Mouse (Mus musculus) G1E-ER4 (cell line): ENCODE results near the gene Nbea. TPM values are rescaled to one million over a fixed set of nuclear protein-coding genes. Genes with fewer than 3 reads are reported as not detected.

Experiments used
- GATA1 ChIP-seq: IDR thresholded peaks from one replicate; pipeline ENCODE4 v1.8.0; 2012; ENCODE audit warnings: low read length, inconsistent platforms
- polyA plus RNA-seq: library from polyadenylated mRNA; stranded (reverse); fragments of >175 nt; gene quantifications from 2 replicates; pipeline ENCODE4 v1.2.3, GENCODE M21; 2012

The Nbea gene
- polyA plus RNA-seq, 1 experiment = not detected

DNA sequence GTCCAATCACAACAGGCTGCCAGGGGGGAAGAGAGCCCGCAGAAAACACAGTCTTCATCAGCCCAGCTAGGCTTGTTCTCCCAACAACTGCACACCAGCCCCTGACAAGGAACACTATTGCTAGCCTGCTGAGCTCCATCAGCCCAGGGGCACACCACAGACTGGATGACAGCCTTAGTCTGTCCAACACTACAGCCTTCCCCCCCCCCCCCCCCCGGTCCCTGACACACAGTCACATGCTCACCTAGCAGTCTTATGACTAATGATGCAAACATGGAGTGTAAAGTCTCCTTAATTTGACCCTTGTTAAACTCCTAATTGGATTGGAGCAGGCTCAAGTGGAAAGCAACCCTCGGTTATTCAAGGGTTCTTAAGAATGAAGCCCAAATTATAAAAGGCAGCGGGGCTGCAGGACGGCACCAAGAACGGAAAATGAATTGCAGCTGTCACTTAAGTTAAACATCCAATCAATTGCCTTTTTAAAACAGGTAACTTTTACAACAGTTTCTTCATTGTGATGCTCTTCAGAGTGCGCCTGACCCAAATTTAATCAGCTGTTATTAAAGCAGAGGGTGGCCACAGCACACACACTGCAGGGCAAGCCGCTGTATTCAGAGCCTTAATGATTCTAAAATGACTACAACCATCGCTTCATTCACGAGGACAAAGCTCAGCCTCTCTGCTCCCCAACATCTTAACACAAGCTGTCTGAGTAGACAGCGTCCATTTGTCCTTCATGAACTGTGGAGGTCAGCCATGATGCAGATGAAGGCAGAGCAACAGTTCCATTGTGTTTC, 427.5 kb downstream of the Nbea start:
- TF ChIP-seq GATA1 = no peak

DNA sequence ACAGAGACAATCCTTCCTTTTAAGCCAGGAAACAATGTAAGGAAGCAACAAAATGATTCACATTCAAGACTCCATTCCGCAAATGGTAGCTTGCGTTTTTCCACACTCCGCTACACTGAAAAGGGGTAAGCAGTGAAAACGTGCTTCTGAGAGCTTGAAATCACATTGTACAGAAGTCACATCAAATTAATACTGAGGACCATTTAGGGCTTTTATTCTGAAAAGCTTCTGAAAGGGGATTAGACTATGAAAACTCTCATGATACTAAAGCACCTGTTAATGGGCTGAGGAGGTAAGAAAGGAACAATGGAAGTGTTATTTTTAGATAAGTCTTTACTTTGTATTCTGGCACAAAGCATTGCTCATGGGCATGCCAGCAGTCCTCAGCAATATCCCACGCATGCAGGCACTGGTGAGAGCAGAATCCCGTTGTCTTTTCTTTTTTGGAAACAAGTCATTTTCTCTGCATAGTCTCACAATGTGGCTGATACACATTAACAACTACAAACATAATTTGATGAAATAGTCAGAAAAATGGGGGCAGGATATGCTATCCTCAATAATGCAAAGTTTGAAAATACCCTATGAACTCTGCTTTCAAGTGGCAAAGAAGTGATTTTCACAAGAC, 428.4 kb downstream of the Nbea start:
- no peak for TF ChIP-seq GATA1

- TF ChIP-seq GATA1 = no peak
Measured at GRCm38 (mm10) chr3:55753872-55754271, 429.6 kb downstream of the Nbea start.

GRCm38 (mm10) chr3:55752558-55752957, 430.9 kb downstream of the Nbea start:
- no peak for TF ChIP-seq GATA1

DNA sequence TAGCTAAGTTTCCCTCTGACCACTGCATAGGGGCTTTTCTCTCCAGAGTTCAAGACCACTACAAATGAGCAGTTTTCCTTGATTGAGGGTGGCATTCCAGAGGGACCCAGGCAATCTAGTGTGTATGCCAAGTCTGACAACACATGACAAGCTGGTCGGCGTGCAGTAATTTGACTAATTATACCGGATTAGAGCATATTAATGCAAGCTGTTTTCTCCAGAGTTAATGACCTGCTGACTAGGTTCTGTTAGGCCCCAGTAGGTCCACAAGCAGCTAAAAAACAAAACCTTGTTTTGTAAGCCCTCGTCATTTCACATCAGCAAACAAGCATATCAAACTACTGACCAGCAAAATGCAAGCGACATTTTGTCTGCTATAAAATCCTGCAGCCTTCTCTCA, 432.1 kb downstream of the Nbea start:
- TF ChIP-seq GATA1 = no peak

DNA sequence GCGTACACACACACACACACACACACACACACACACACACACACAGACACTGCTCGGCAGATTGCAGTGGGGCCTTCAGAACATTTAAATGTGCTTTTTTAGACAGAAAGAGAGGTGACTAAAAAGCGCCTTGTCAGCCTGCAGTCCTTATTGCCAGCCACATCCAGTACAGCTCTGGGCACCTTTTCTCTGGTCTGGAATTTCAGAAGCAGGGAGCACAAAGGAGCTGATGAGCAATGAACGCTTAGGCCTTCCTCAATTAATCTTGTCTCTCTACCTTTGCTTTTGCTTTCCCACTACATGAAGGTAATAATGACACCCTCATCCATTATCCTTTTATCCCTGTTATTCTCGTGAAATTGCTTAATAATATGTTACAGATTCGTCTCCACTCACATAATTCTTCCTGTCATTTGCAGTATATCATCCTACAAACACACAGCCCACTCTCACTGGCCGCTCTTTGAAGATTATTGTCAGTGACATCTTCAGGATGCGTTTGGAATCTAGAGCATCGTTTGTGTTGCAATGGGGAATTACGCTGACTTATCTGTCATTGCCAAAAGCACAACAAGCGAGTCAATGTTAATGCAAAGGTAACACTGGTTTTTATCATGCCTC, 432.9 kb downstream of the Nbea start:
- no peak for TF ChIP-seq GATA1

- no peak for TF ChIP-seq GATA1
Measured at GRCm38 (mm10) chr3:55743885-55744284, 439.6 kb downstream of the Nbea start.

DNA sequence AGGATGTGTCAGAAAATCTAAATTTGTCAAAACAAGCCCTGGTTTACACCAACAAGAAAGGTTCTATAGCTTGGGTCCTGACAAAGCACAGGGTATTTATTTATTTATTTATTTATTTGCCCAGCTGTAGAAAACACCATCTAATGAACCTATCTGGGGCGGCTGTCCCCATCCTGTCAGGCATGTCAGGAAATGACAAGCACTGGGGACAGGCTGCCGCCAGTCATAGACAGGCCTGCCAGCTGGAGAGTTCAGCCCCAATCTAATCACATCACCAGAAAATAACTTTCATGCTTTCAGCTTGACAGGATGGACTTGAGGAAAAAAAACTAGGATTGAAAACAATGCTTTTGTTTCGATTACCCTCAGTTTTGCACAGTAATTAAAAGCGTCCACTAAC, 440.8 kb downstream of the Nbea start:
- no peak for TF ChIP-seq GATA1

DNA sequence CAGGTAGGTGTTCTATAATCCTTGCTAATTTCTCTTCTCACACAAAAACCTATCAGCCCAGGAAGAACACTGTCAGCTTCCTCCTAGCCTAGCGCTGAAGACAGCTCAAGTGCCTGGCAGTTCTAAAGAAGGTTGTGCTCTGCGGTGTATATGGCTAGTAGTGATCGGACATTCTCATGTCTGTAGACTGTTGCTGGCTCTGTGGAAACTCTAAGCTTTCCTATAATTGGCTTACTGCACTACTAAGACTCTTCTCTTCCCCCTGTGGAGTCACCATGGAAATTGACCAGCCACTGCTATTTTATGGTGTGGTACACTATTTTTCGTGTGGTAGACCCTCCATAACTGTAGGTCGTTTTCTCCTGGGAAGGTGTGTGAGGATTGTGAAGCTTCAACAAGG, 441.3 kb downstream of the Nbea start:
- TF ChIP-seq GATA1 = no peak

- TF ChIP-seq GATA1 = no peak
Measured at GRCm38 (mm10) chr3:55741428-55741827, 442.1 kb downstream of the Nbea start.

DNA sequence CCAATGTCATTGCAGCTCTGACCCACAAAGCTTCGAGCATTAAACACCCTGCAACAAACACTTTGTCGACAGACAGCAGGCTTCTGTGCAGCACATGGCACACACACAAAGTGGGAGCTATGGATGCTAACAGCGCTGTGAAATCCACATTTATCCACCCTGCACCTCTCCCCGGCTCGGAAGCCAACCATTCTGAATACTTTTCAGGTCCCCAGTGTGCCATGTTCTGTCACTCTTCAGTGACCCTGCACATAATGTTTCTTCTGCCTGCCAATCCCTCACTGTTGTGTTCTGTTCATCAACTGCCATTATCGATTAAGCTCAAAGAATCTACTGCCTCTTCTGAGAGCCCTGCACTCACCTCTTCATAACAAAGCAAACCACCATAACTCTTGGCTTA, 449.8 kb downstream of the Nbea start:
- TF ChIP-seq GATA1 = no peak

GRCm38 (mm10) chr3:55730549-55730948, 453.0 kb downstream of the Nbea start:
- no peak for TF ChIP-seq GATA1

DNA sequence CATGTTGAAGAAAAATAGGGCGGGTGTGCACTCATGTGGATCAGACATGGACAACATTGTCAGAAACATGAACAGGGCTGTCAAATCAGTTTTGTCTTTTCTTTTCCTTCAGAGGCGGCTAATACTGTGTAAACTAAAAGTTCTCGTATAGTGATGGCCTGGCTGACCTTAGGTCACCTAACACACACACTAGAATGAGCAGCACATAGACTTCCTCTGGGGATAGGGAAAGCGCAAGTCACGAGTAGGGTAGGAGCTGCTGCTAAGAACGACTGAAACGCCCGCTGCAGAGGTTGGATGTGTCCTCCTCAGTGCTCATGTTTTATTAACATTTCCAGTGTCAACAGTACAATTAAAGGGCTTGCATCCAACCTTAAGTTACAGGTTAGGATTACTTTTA, 453.4 kb downstream of the Nbea start:
- no peak for TF ChIP-seq GATA1

GRCm38 (mm10) chr3:55714260-55714659, 469.2 kb downstream of the Nbea start:
- no peak for TF ChIP-seq GATA1

DNA sequence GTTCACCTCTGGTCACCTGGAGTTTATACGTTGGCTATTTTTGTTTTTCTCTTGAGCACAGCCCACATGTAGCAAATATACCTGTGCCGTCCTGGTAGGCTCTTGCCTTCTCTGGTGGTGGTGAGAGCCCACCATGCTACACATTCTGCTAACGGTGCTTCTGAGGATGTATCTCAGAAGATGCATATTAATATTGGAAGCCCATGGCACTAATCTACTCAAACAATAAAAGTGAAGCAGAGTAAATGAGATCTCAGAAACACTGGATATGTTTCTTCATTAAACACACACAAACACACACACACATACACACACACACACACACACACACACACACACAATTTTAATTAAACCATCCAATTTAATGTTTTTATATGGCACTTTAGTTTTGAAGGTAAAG, 469.6 kb downstream of the Nbea start:
- TF ChIP-seq GATA1 = no peak

DNA sequence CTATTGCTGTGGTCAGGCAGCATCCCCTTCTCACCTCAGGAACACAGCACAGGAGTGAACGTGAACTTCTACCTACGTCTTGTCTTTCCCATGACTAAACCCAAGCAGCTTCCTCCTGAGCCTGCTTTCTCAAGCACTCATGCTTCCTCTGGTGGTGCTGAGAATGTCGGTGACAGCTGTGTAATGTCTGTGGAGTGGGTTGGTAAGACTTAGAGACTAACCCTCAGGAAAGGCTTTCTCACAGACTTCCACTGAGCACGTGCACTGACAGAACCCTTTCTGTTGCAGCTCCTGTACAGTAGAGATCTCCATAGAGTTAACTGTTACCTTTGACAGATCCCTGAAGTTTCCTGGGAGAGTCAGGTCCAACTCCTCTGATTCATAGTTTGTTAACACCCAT, 473.2 kb downstream of the Nbea start:
- TF ChIP-seq GATA1 = no peak

GRCm38 (mm10) chr3:55701632-55702031, 481.9 kb downstream of the Nbea start:
- peak; percentile 57 for TF ChIP-seq GATA1
